Mouse (Mus musculus) kidney, adult 11 months (tissue): ENCODE results near the gene Dohh.

Experiments
- DNase-seq: peaks from one replicate; pipeline ENCODE4 v3.0.0; 2022

The Dohh gene

GRCm38 (mm10) chr10:81358209-81358608, 26.0 kb upstream of the Dohh start:
- no peak for DNase-seq

GRCm38 (mm10) chr10:81358841-81359240, 25.4 kb upstream of the Dohh start:
- DNase-seq, result peak; percentile 67

DNA sequence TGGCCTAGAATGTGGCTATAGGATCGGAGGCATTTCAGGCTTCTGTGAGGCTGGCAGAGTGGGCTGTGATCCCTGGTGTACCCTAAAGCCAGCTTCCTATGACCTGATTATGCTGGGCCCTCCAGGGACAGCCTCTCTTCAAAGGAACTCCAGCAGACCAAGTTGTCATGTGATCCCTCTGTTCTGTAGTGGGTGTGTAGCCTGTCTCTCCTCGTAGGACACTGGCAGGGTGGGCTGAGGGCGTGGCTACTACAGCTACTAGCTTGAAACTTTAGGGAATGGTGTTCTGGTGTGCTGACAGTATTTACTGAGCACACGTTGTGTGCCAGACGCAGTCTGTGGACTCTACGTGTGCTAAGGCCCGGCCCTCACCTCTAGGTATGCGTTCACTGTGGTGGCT, 23.5 kb upstream of the Dohh start:
- no peak for DNase-seq

GRCm38 (mm10) chr10:81362336-81362949, 21.8 kb upstream of the Dohh start:
- no peak for DNase-seq

- DNase-seq, result no peak
Observed at GRCm38 (mm10) chr10:81363436-81364346, 20.5 kb upstream of the Dohh start.

- no peak for DNase-seq
Observed at GRCm38 (mm10) chr10:81364666-81365065, 19.6 kb upstream of the Dohh start.

- no peak for DNase-seq
Observed at GRCm38 (mm10) chr10:81365073-81365472, 19.2 kb upstream of the Dohh start.

GRCm38 (mm10) chr10:81365672-81366476, 18.4 kb upstream of the Dohh start, which contains the start of gene 4930404N11Rik:
Gene 4930404N11Rik (minus strand): TSS chr10:81365816.
- DNase-seq, result no peak

GRCm38 (mm10) chr10:81366477-81367206, 17.6 kb upstream of the Dohh start:
- no peak for DNase-seq

- no peak for DNase-seq
Observed at GRCm38 (mm10) chr10:81367207-81367495, 17.1 kb upstream of the Dohh start.

- no peak for DNase-seq
Observed at GRCm38 (mm10) chr10:81375322-81375721, 8.9 kb upstream of the Dohh start.

- no peak for DNase-seq
Observed at GRCm38 (mm10) chr10:81376561-81377361, 7.5 kb upstream of the Dohh start.

DNA sequence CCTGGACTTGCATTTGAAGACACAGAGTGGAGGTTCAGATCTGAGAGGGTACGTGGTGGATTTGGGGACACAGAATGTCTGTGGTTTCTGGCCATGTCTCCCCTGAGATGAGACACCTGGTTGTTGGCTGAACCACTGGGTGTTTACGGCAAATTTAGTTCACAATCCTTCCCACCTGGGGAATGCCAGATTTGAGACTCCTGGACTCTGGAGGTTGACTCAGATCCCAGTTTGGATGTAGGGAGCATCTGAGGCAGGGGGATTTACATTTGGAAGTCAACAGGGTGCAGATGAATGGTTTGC, 6.9 kb upstream of the Dohh start:
- DNase-seq, result no peak

- DNase-seq, result no peak
Observed at GRCm38 (mm10) chr10:81377793-81378552, 6.3 kb upstream of the Dohh start, which contains the start of gene Fzr1. Gene Fzr1 (minus strand): TSS chr10:81378516.

DNA sequence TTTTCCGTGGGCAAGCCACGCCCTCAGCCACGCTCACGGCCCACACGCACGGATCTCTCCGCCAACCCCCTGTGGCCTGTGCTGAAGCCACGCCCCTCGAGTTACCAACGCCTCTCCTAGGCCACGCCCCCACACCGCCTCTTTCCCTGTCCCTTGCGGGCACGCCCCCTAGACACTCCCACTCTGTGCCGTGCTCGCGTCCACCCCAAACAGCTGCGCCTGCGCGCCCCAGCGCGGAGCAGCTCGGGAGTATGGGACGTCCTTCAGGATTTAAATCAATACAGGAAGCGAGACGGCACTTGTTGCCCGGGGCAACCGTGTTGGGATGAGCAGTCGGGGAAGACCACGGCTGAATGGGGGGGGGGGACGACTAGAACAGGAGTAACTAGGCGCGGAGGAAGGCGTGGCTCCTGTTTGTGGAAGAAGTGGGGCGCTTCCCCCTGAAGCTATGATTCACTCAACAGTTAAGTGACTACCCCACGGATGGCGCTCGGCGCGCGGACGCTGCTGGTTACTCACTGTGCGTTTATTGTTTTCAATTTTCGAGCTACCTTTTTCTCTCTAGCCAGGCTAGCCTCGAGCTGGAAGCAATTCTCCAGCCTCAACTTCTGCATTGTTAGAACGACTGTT, 5.6 kb upstream of the Dohh start:
- DNase-seq, result peak; percentile 100

GRCm38 (mm10) chr10:81379183-81379553, 5.1 kb upstream of the Dohh start:
- no peak for DNase-seq

DNA sequence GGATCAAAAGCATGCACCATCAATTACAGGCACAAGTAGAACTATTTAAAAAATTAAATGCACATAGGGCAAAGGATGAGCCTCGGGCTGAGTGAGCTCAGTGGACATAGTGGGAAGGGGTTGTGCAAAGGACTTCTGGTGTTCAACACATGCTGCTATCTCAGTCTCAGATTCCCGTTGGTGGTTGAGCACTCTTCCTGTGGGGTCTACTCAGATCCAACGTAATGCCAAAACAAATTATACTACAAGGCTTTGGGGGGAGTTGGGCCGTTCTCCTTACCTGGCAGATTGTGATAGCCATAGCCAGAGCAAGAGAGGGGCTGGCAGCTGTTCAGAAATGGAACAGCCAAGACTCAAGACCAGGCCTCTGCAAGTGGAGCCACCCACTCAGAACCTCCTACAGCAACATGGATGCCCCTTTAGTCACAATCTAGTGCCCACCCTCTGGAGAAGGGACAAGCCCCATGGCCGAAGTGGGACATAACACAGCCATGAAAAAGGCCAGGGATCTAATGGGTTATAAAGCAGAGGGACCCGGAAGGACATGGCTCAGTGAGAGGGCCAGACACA, 4.3 kb upstream of the Dohh start:
- no peak for DNase-seq

DNA sequence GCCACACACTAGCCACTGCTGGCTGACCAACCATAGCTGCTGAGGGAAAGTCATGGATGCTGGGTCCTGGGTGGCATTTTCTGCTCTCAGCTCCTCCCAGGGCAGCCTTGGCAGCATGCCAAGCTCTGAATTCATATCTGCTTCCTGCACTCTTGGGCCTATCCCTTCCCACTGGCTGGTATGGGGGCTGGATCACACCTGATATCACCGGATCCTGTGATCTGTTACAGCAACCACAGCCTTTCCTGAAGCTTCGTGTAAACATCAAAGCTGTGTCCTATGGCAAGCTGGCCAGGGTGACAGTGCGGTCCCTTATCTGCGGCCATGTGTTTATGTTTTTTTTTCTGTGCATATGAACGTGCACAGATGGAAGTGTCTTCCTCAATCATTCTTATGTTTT, 2.2 kb upstream of the Dohh start:
- DNase-seq, result no peak

GRCm38 (mm10) chr10:81384605-81384982, 366 bp downstream of the Dohh start:
- DNase-seq, result no peak

DNA sequence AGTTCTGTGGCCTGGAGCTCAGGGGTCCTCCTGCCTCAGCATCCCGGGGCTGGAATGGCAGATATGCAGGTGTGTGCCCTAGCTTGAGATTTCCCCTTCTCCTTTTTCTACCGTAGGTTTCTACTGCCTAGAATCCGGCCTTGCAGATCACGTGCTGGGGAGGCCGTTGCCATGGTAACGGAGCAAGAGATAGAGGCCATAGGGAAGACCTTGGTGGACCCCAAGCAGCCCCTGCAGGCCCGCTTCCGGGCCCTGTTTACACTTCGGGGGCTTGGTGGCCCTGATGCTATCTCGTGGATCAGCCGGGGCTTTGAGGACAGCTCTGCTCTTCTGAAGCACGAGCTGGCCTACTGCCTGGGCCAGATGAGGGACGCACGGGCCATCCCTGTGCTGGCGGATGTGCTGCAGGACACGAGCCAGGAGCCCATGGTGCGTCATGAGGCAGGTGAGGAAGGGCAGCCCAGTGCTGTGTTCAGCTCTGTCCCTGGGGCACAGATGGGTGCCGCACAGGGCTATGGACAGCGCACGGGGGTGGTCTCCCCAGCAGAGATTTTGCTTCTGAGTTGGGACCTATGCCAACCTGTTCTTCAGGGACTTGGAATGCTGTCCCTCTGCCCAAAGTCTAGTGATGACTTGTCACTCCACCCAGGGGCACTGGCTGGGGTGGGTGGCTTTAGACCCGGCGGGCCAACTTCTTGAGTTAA, 1.5 kb downstream of the Dohh start:
- DNase-seq, result no peak
